Comparison of ENCODE assay signal across 11 mouse cellular contexts in the genomic region with DNA sequence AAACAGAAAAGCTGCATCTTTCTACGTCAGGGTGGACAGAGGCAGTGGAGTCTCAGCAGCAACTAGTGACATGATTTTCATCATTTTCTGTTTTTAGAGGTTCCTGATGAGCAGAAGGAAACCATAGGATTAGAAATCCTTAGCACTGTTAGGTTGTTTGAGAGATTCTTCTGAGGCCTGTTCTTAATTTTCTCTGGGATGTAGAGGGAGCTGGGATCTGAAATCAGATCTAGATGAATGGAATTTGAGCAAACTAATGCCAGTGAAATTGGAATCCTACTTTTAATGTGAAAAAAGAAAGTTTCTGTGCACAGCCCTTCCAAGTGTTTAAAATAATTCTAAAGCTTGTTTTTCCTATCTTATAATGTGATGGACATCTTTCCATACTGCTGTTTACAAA.
"Had no signal": no experiment of that assay in that cellular context is flagged by ENCODE, and none has a peak within 500 bp of the region (broad histone marks: within the 10 kb centered on the region; RNA-seq: fewer than 3 reads in every experiment).

No protein-coding gene starts in this region.

- H3K9ac ChIP-seq: liver, embryonic 14.5 days; midbrain, embryonic 13.5 days had no signal

- H3K4me2 ChIP-seq: midbrain, embryonic 13.5 days had no signal

- H3K27me3 ChIP-seq: midbrain, embryonic 13.5 days had no signal

- ATAC-seq: lung, postnatal 0 days; midbrain, embryonic 13.5 days had no signal

- H3K27ac ChIP-seq: layer of hippocampus, adult 2 months; liver, embryonic 14.5 days; midbrain, embryonic 13.5 days; stomach, postnatal 0 days had no signal

- DNase-seq: kidney, postnatal 10 days; kidney, postnatal 4 days; lung, adult 2 months; lung, postnatal 36 days; right cerebral cortex, adult 18-20 months; thymus, postnatal 4 days had no signal

- H3K4me3 ChIP-seq: layer of hippocampus, adult 2 months; midbrain, embryonic 13.5 days had no signal

- H3K36me3 ChIP-seq: midbrain, embryonic 13.5 days had no signal

- H3K9me3 ChIP-seq: midbrain, embryonic 13.5 days had no signal
